Mouse (Mus musculus) cerebellum, adult 9-11 months (tissue): ENCODE measurements around the gene H1foo.

ENCODE experiments used
- DNase-seq: peaks from one replicate; pipeline ENCODE4 v3.0.0; 2022

H1foo gene

GRCm38 (mm10) chr6:115927292-115928242, 17.2 kb upstream of the H1foo start:
- no peak for DNase-seq

- no peak for DNase-seq
These were observed 14.7 kb upstream of the H1foo start for GRCm38 (mm10) chr6:115930018-115930417.

GRCm38 (mm10) chr6:115931639-115932038, 13.1 kb upstream of the H1foo start, which contains the start of gene Rho:
Rho (plus strand) TSS chr6:115931748.
- DNase-seq = no peak

- DNase-seq = no peak
These were observed 12.3 kb upstream of the H1foo start for GRCm38 (mm10) chr6:115932391-115932790.

GRCm38 (mm10) chr6:115935544-115935943, 9.2 kb upstream of the H1foo start:
- DNase-seq = no peak

- no peak for DNase-seq
These were observed 6.7 kb upstream of the H1foo start for GRCm38 (mm10) chr6:115938011-115938410.

GRCm38 (mm10) chr6:115938798-115939197, 5.9 kb upstream of the H1foo start:
- DNase-seq = no peak

GRCm38 (mm10) chr6:115940603-115941002, 4.1 kb upstream of the H1foo start:
- DNase-seq = no peak

GRCm38 (mm10) chr6:115941128-115941527, 3.6 kb upstream of the H1foo start:
- DNase-seq = no peak

- DNase-seq = no peak
These were observed 975 bp upstream of the H1foo start for GRCm38 (mm10) chr6:115943498-115944427.

- no peak for DNase-seq
These were observed 895 bp downstream of the H1foo start for GRCm38 (mm10) chr6:115945633-115946032.

- peak; percentile 27 for DNase-seq
These were observed 1.7 kb downstream of the H1foo start for GRCm38 (mm10) chr6:115946389-115946788.

GRCm38 (mm10) chr6:115954506-115955074, 9.9 kb downstream of the H1foo start:
- peak; percentile 56 for DNase-seq

GRCm38 (mm10) chr6:115955169-115955568, 10.4 kb downstream of the H1foo start:
- peak; percentile 82 for DNase-seq

GRCm38 (mm10) chr6:115955664-115956063, 10.9 kb downstream of the H1foo start:
- DNase-seq = no peak

- no peak for DNase-seq
These were observed 11.7 kb downstream of the H1foo start for GRCm38 (mm10) chr6:115956418-115956921.

GRCm38 (mm10) chr6:115956922-115957601, 12.3 kb downstream of the H1foo start:
- peak; percentile 93 for DNase-seq

- no peak for DNase-seq
These were observed 12.9 kb downstream of the H1foo start for GRCm38 (mm10) chr6:115957681-115958080.

GRCm38 (mm10) chr6:115958445-115958844, 13.7 kb downstream of the H1foo start:
- peak; percentile 55 for DNase-seq

- peak; percentile 79 for DNase-seq
These were observed 14.5 kb downstream of the H1foo start for GRCm38 (mm10) chr6:115959151-115959691.

GRCm38 (mm10) chr6:115960322-115960721, 15.6 kb downstream of the H1foo start:
- peak; percentile 51 for DNase-seq

- DNase-seq = no peak
These were observed 17.0 kb downstream of the H1foo start for GRCm38 (mm10) chr6:115961743-115962142.
